Mouse (Mus musculus) lung, postnatal 0 days (tissue): Measurements from ENCODE around the gene Fbxo46. TPM values are rescaled to one million over a fixed set of nuclear protein-coding genes. Genes with fewer than 3 reads are reported as not detected.

ENCODE experiments used
- ATAC-seq: fragments of 200-750 bp; cut with Nextera tagmentation; 2 replicates; pipeline ENCODE4 v1.8.0; 2017; ENCODE audit warnings: moderate library complexity
- DNase-seq: peaks from one replicate; pipeline ENCODE4 v3.0.0-alpha.2; 2016; ENCODE audit warnings: low spot score
- H3K27ac ChIP-seq: fragments of 300-500 bp; sonication (generic); 2 replicates; pipeline ENCODE4 v1.5.1; 2014; ENCODE audit warnings: antibody characterized with exemption, mild to moderate bottlenecking, low read length, mixed read lengths
- H3K27me3 ChIP-seq: fragments of 300-500 bp; sonication (generic); replicated peaks from 2 replicates; pipeline ENCODE4 v1.6.1; 2014; ENCODE audit warnings: low read length, mixed read lengths; ENCODE audit not compliant: insufficient read depth
- H3K36me3 ChIP-seq: fragments of 300-500 bp; sonication (generic); 2 replicates; pipeline ENCODE4 v1.6.1; 2014; ENCODE audit warnings: low read length, mixed read lengths; ENCODE audit not compliant: insufficient read depth
- H3K4me1 ChIP-seq: fragments of 300-500 bp; sonication (generic); 2 replicates; pipeline ENCODE4 v1.6.1; 2014; ENCODE audit warnings: antibody characterized with exemption, low read depth, low read length, mixed read lengths; ENCODE audit not compliant: insufficient read depth
- H3K4me2 ChIP-seq: fragments of 300-500 bp; sonication (generic); replicated peaks from 2 replicates; pipeline ENCODE4 v1.6.1; 2014; ENCODE audit warnings: low read depth, mild to moderate bottlenecking, low read length, moderate library complexity, mixed read lengths
- H3K4me3 ChIP-seq: fragments of 300-500 bp; sonication (generic); 2 replicates; pipeline ENCODE4 v1.5.1; 2014; ENCODE audit warnings: low read depth, low read length
- H3K9ac ChIP-seq: fragments of 300-500 bp; sonication (generic); replicated peaks from 2 replicates; pipeline ENCODE4 v1.6.1; 2014; ENCODE audit warnings: low read depth, mild to moderate bottlenecking
- H3K9me3 ChIP-seq: fragments of 300-500 bp; sonication (generic); 2 replicates; pipeline ENCODE4 v1.6.1; 2016; ENCODE audit warnings: low read length, mixed read lengths
- CTCF ChIP-seq: IDR thresholded peaks from 2 replicates; pipeline ENCODE4 v1.5.1; 2016; ENCODE audit warnings: antibody characterized with exemption, mild to moderate bottlenecking
- EP300 ChIP-seq: IDR thresholded peaks from 2 replicates; pipeline ENCODE4 v1.6.1; 2016; ENCODE audit warnings: antibody characterized with exemption, mild to moderate bottlenecking, control low read depth
- WGBS: fragments of 180-500 bp; shearing (Covaris S2); extraction: QIAGEN DNeasy Blood & Tissue Kit; methylation state at CpG from one replicate; pipeline ENCODE4 v1.1.7; 2014; 5-methylcytosine and 5-hydroxymethylcytosine counted together
- microRNA counts: library from miRNA; unstranded; fragments of <30 nt; microRNA quantifications from one replicate; lab custom pipeline; 2015
- microRNA-seq: library from miRNA; unstranded; fragments of <30 nt; microRNA quantifications from one replicate; pipeline ENCODE4, GENCODE M21; 2016
- polyA plus RNA-seq: library from polyadenylated mRNA; unstranded; fragments of >200 nt; fragmentation: Nextera tagmentation; extraction: Ambion mirVana; gene quantifications from 2 replicates; pipeline ENCODE4 v1.2.1, GENCODE M21; 2015

The Fbxo46 gene
- polyA plus RNA-seq, 1 experiment from 2014 or later = 9.9 TPM

GRCm38 (mm10) chr7:19178443-19179092, 58.9 kb downstream of the Fbxo46 start:
- Histone ChIP-seq H3K4me3 (no peak overlapping the region), H3K4me2 (no peak overlapping the region), H3K27ac (no peak overlapping the region), H3K36me3 (no peaks in the 10 kb centered on the region), H3K9me3 (no peaks in the 10 kb centered on the region), H3K4me1 (peaks cover 16% of the 10 kb centered on the region; the same call in 1 of the 2 replicates), H3K9ac (no peak overlapping the region), H3K27me3 (peaks cover 37% of the 10 kb centered on the region)
- ATAC-seq (no peak), DNase-seq (peak; percentile 60)
- TF ChIP-seq CTCF = peak; percentile 86
- TF ChIP-seq EP300 = 0 out of 2 replicates have a peak, but pooled peaks have one; percentile 27
- WGBS = 6% methylated on average over 27 of the region's 27 CpGs

GRCm38 (mm10) chr7:19179173-19179572, 59.5 kb downstream of the Fbxo46 start:
- ATAC-seq = peak; percentile 21
- H3K4me1 ChIP-seq = peaks cover 16% of the 10 kb centered on the region; the same call in 1 of the 2 replicates
- peaks cover 37% of the 10 kb centered on the region for H3K27me3 ChIP-seq
- no peak overlapping the region for H3K9ac ChIP-seq
- H3K27ac ChIP-seq = no peak overlapping the region
- DNase-seq = peak; percentile 83
- TF ChIP-seq EP300 (no peak), CTCF (peak; percentile 88)
- no peaks in the 10 kb centered on the region for H3K36me3 ChIP-seq
- no peaks in the 10 kb centered on the region for H3K9me3 ChIP-seq
- 0 out of 2 replicates have a peak overlapping the region, but pooled peaks have one; percentile 14 for H3K4me3 ChIP-seq
- H3K4me2 ChIP-seq = peak overlapping the region; percentile 19; the same call in 1 of the 2 replicates
- WGBS = under 1% methylated on average over 31 of the region's 32 CpGs

GRCm38 (mm10) chr7:19179936-19180335, 60.3 kb downstream of the Fbxo46 start:
- H3K27ac ChIP-seq = no peak overlapping the region
- 17% methylated on average over 6 of the region's 6 CpGs for WGBS
- no peak overlapping the region for H3K9ac ChIP-seq
- no peaks in the 10 kb centered on the region for H3K9me3 ChIP-seq
- H3K36me3 ChIP-seq = no peaks in the 10 kb centered on the region
- peaks cover 37% of the 10 kb centered on the region for H3K27me3 ChIP-seq
- no peak for TF ChIP-seq CTCF
- no peak for TF ChIP-seq EP300
- peaks cover 16% of the 10 kb centered on the region; the same call in 1 of the 2 replicates for H3K4me1 ChIP-seq
- ATAC-seq (no peak), DNase-seq (no peak)
- H3K4me2 ChIP-seq = no peak overlapping the region
- H3K4me3 ChIP-seq = no peak overlapping the region

- Histone ChIP-seq H3K4me3 (peak overlapping the region; percentile 54), H3K36me3 (0 out of 2 replicates have a peak, but pooled peaks cover 2% of the 10 kb centered on the region), H3K4me1 (peaks cover 16% of the 10 kb centered on the region; the same call in 1 of the 2 replicates), H3K4me2 (peak overlapping the region; percentile 79), H3K9me3 (no peaks in the 10 kb centered on the region), H3K27me3 (peaks cover 34% of the 10 kb centered on the region), H3K9ac (peak overlapping the region; percentile 46), H3K27ac (peak overlapping the region; percentile 77)
- no peak for TF ChIP-seq EP300
- 0 out of 2 replicates have a peak, but pooled peaks have one; percentile 7 for TF ChIP-seq CTCF
- peak; percentile 75 for ATAC-seq
- DNase-seq = peak; percentile 68
- WGBS = 2% methylated on average over 27 of the region's 27 CpGs
These were observed 61.3 kb downstream of the Fbxo46 start for GRCm38 (mm10) chr7:19180862-19181429.

GRCm38 (mm10) chr7:19184250-19184649, 64.6 kb downstream of the Fbxo46 start:
- no peak overlapping the region for H3K4me2 ChIP-seq
- H3K9me3 ChIP-seq = no peaks in the 10 kb centered on the region
- H3K27me3 ChIP-seq = 0 out of 2 replicates have a peak, but pooled peaks cover 4% of the 10 kb centered on the region
- no peak overlapping the region for H3K9ac ChIP-seq
- no peak overlapping the region for H3K27ac ChIP-seq
- TF ChIP-seq EP300 (no peak), CTCF (no peak)
- H3K4me1 ChIP-seq = peaks cover 16% of the 10 kb centered on the region; the same call in 1 of the 2 replicates
- H3K36me3 ChIP-seq = 0 out of 2 replicates have a peak, but pooled peaks cover 5% of the 10 kb centered on the region
- ATAC-seq (no peak), DNase-seq (no peak)
- 82% methylated on average over 2 of the region's 2 CpGs for WGBS
- H3K4me3 ChIP-seq = no peak overlapping the region

DNA sequence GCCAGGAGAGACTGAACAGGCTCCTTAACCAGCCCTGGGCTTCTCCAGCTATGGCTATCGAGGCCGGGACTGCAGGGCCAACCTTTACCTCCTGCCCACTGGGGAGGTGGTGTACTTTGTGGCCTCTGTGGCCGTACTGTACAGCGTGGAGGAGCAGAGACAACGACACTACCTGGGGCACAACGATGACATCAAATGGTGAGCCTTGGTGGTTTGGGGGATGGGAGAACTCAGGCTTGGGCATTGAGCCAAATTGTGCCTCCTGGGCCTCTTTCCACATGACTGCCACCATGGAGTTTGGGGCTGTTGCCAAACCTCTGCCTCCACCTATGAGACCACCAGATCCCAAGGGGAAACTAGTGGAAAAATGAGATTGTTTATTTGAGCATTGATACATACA, 65.1 kb downstream of the Fbxo46 start:
- H3K9me3 ChIP-seq = no peaks in the 10 kb centered on the region
- WGBS = 69% methylated on average over 6 of the region's 6 CpGs
- 0 out of 2 replicates have a peak, but pooled peaks cover 5% of the 10 kb centered on the region for H3K36me3 ChIP-seq
- peaks cover 16% of the 10 kb centered on the region; the same call in 1 of the 2 replicates for H3K4me1 ChIP-seq
- DNase-seq = no peak
- no peak overlapping the region for H3K9ac ChIP-seq
- TF ChIP-seq EP300 = no peak
- TF ChIP-seq CTCF = no peak
- no peak overlapping the region for H3K27ac ChIP-seq
- H3K27me3 ChIP-seq = 0 out of 2 replicates have a peak, but pooled peaks cover 4% of the 10 kb centered on the region
- no peak for ATAC-seq
- H3K4me2 ChIP-seq = no peak overlapping the region
- H3K4me3 ChIP-seq = no peak overlapping the region

MicroRNAs encoded within 50 kb of the gene (microRNA counts, 519-probe panel; counts per million panel counts)
- not detected for microRNA mmu-miR-330 (lab: Ali Mortazavi, UCI)

Small RNAs within 50 kb of the gene (microRNA-seq; reads per million reads assigned to microRNA genes)
- gene Mir3100 (not detected), gene Mir330 (160 reads per million, percentile 53 among the genes with 10 or more reads in this experiment)

Other genes starting within 250 kb of the Fbxo46 start
- 45.6 and 51.1 TPM in 2 replicates for gene Pglyrp1, start 248.5 kb upstream of the Fbxo46 start, polyA plus RNA-seq
- gene Ccdc61, start 209.4 kb upstream of the Fbxo46 start, polyA plus RNA-seq = 17.6 and 19.0 TPM in 2 replicates
- gene Nova2, start 194.0 kb upstream of the Fbxo46 start, polyA plus RNA-seq = 1.1 and 1.2 TPM in 2 replicates
- not detected in 2 replicates for gene Nanos2, start 132.5 kb upstream of the Fbxo46 start, polyA plus RNA-seq
- gene Mypop, start 128.6 kb upstream of the Fbxo46 start, polyA plus RNA-seq = 2.3 and 2.6 TPM in 2 replicates
- gene Irf2bp1, start 115.8 kb upstream of the Fbxo46 start, polyA plus RNA-seq = 11.7 and 12.2 TPM in 2 replicates
- gene Foxa3, start 96.3 kb upstream of the Fbxo46 start, polyA plus RNA-seq = 0.49 and 0.70 TPM in 2 replicates
- gene Sympk, start 95.5 kb upstream of the Fbxo46 start, polyA plus RNA-seq = 10.4 and 11.8 TPM in 2 replicates
- not detected in 2 replicates for gene Rsph6a, start 65.2 kb upstream of the Fbxo46 start, polyA plus RNA-seq
- 9.7 and 12.0 TPM in 2 replicates for gene Dmwd, start 43.6 kb upstream of the Fbxo46 start, polyA plus RNA-seq
- 11.5 and 14.7 TPM in 2 replicates for gene Dmpk, start 36.0 kb upstream of the Fbxo46 start, polyA plus RNA-seq
- gene Six5, start 25.3 kb upstream of the Fbxo46 start, polyA plus RNA-seq = 4.2 and 4.7 TPM in 2 replicates
- gene Gm4969, start 1.5 kb upstream of the Fbxo46 start, polyA plus RNA-seq = 0.20 and 0.23 TPM in 2 replicates
- 14.1 and 14.5 TPM in 2 replicates for gene Qpctl, start 29.4 kb downstream of the Fbxo46 start, polyA plus RNA-seq
- gene Snrpd2, start 29.9 kb downstream of the Fbxo46 start, polyA plus RNA-seq = 63.2 and 65.2 TPM in 2 replicates
- 0.80 and 1.0 TPM in 2 replicates for gene Gipr, start 46.3 kb downstream of the Fbxo46 start, polyA plus RNA-seq
- 17.9 and 21.7 TPM in 2 replicates for gene Eml2, start 56.6 kb downstream of the Fbxo46 start, polyA plus RNA-seq
- gene Gpr4, start 92.7 kb downstream of the Fbxo46 start, polyA plus RNA-seq = 2.7 and 3.1 TPM in 2 replicates
- gene Opa3, start 108.5 kb downstream of the Fbxo46 start, polyA plus RNA-seq = 18.8 and 19.0 TPM in 2 replicates
- 109 and 121 TPM in 2 replicates for gene Vasp, start 152.0 kb downstream of the Fbxo46 start, polyA plus RNA-seq
- gene Ppm1n, start 160.2 kb downstream of the Fbxo46 start, polyA plus RNA-seq = not detected in 2 replicates
- gene Rtn2, start 162.8 kb downstream of the Fbxo46 start, polyA plus RNA-seq = 23.8 and 26.6 TPM in 2 replicates
- 0.17 and 0.44 TPM in 2 replicates for gene Fosb, start 190.2 kb downstream of the Fbxo46 start, polyA plus RNA-seq
- gene Ercc1, start 224.9 kb downstream of the Fbxo46 start, polyA plus RNA-seq = 51.0 and 57.8 TPM in 2 replicates
- gene Cd3eap, start 239.6 kb downstream of the Fbxo46 start, polyA plus RNA-seq = 6.5 and 7.6 TPM in 2 replicates
- 4.1 and 4.2 TPM in 2 replicates for gene Ppp1r13l, start 239.9 kb downstream of the Fbxo46 start, polyA plus RNA-seq